Mouse (Mus musculus) fat pad, adult 2 months (tissue): ENCODE data around the gene Ccdc130.
A peak's percentile ranks its signal among the peaks of the same experiment; 100 is the strongest.

Source experiments
- DNase-seq: peaks from one replicate; pipeline ENCODE4 v3.0.0-alpha.2; 2011; ENCODE audit warnings: low read depth, low spot score; ENCODE audit errors: extremely low read depth

Gene Ccdc130

GRCm38 (mm10) chr8:84237542-84238229 is 32.5 kb downstream of the Ccdc130 start:
- DNase-seq = no peak

- peak; percentile 97 for DNase-seq
These were observed 33.1 kb downstream of the Ccdc130 start, which contains the start of gene Zswim4 for GRCm38 (mm10) chr8:84236998-84237473. Gene Zswim4, minus strand, starts transcription at chr8:84237055.

- no peak for DNase-seq
These were observed 33.7 kb downstream of the Ccdc130 start for GRCm38 (mm10) chr8:84236410-84236997.

GRCm38 (mm10) chr8:84235746-84236409 is 34.3 kb downstream of the Ccdc130 start:
- DNase-seq = no peak

GRCm38 (mm10) chr8:84233055-84233454 is 37.1 kb downstream of the Ccdc130 start:
- peak; percentile 65 for DNase-seq

- DNase-seq = no peak
These were observed 39.4 kb downstream of the Ccdc130 start for GRCm38 (mm10) chr8:84230735-84231134.

GRCm38 (mm10) chr8:84223322-84224029 is 46.7 kb downstream of the Ccdc130 start:
- DNase-seq = no peak

- DNase-seq = no peak
These were observed 47.5 kb downstream of the Ccdc130 start for GRCm38 (mm10) chr8:84222566-84223165.

- DNase-seq = no peak
These were observed 50.1 kb downstream of the Ccdc130 start for GRCm38 (mm10) chr8:84220105-84220504.

- no peak for DNase-seq
These were observed 52.0 kb downstream of the Ccdc130 start for GRCm38 (mm10) chr8:84218143-84218542.

- no peak for DNase-seq
These were observed 53.0 kb downstream of the Ccdc130 start for GRCm38 (mm10) chr8:84217206-84217605.

- no peak for DNase-seq
These were observed 56.9 kb downstream of the Ccdc130 start for GRCm38 (mm10) chr8:84213277-84213676.

- DNase-seq = no peak
These were observed 58.2 kb downstream of the Ccdc130 start for GRCm38 (mm10) chr8:84211881-84212563.

- DNase-seq = no peak
These were observed 59.0 kb downstream of the Ccdc130 start for GRCm38 (mm10) chr8:84211202-84211601.

GRCm38 (mm10) chr8:84210167-84210791 is 59.9 kb downstream of the Ccdc130 start:
- DNase-seq = no peak

GRCm38 (mm10) chr8:84208381-84209380 is 61.5 kb downstream of the Ccdc130 start:
- no peak for DNase-seq

GRCm38 (mm10) chr8:84207811-84208210 is 62.4 kb downstream of the Ccdc130 start:
- DNase-seq = no peak
